Mouse (Mus musculus) heart, postnatal 0 days (tissue): Measurements from ENCODE around the gene Gm32717. TPM values are rescaled to one million over a fixed set of nuclear protein-coding genes. Genes with fewer than 3 reads are reported as not detected.
"Not testable (repeated sequence)": the region's sequence is repeated elsewhere in the genome, so short reads cannot be mapped to it uniquely, and the experiment has no call there.

Experiments used
- ATAC-seq: fragments of 200-750 bp; cut with Nextera tagmentation; 2 replicates; pipeline ENCODE4 v1.8.0; 2017; ENCODE audit warnings: low read depth, moderate number of reproducible peaks, moderate library complexity; ENCODE audit not compliant: insufficient read depth
- DNase-seq: peaks from one replicate; pipeline ENCODE4 v3.0.0-alpha.2; 2016; ENCODE audit warnings: low spot score
- H3K27ac ChIP-seq: fragments of 300-500 bp; sonication (generic); 2 replicates; pipeline ENCODE4 v1.5.1; 2014; ENCODE audit warnings: low read depth, mild to moderate bottlenecking
- H3K27me3 ChIP-seq: fragments of 300-500 bp; sonication (generic); 2 replicates; pipeline ENCODE4 v1.6.1; 2014; ENCODE audit warnings: low read length, mixed read lengths; ENCODE audit not compliant: control insufficient read depth, insufficient read depth
- H3K36me3 ChIP-seq: fragments of 300-500 bp; sonication (generic); replicated peaks from 2 replicates; pipeline ENCODE4 v1.6.1; 2014; ENCODE audit warnings: low read length, mixed read lengths; ENCODE audit not compliant: control insufficient read depth, insufficient read depth
- H3K4me1 ChIP-seq: fragments of 300-500 bp; sonication (generic); 2 replicates; pipeline ENCODE4 v1.6.1; 2014; ENCODE audit warnings: antibody characterized with exemption; ENCODE audit not compliant: control insufficient read depth, insufficient read depth
- H3K4me2 ChIP-seq: fragments of 300-500 bp; sonication (generic); 2 replicates; pipeline ENCODE4 v1.6.1; 2014; ENCODE audit warnings: low read depth, mild to moderate bottlenecking, low read length, moderate library complexity
- H3K4me3 ChIP-seq: fragments of 300-500 bp; sonication (generic); 2 replicates; pipeline ENCODE4 v1.5.1; 2014; ENCODE audit warnings: low read depth, low read length
- H3K9ac ChIP-seq: fragments of 300-500 bp; sonication (generic); replicated peaks from 2 replicates; pipeline ENCODE4 v1.6.1; 2014; ENCODE audit warnings: low read depth, low read length, mixed read lengths
- H3K9me3 ChIP-seq: fragments of 300-500 bp; sonication (generic); replicated peaks from 2 replicates; pipeline ENCODE4 v1.6.1; 2016; ENCODE audit warnings: low read length; ENCODE audit not compliant: control insufficient read depth
- CTCF ChIP-seq: IDR thresholded peaks from 2 replicates; pipeline ENCODE4 v1.5.1; 2016; ENCODE audit warnings: antibody characterized with exemption, control low read depth, low read depth
- EP300 ChIP-seq: IDR thresholded peaks from 2 replicates; pipeline ENCODE4 v1.6.1; 2016; ENCODE audit warnings: antibody characterized with exemption, low read depth
- WGBS: fragments of 180-500 bp; shearing (Covaris S2); extraction: QIAGEN DNeasy Blood & Tissue Kit; methylation state at CpG from one replicate; pipeline ENCODE4 v1.1.7; 2014; 5-methylcytosine and 5-hydroxymethylcytosine counted together
- polyA plus RNA-seq: library from polyadenylated mRNA; unstranded; fragments of >200 nt; fragmentation: Nextera tagmentation; extraction: Ambion mirVana; gene quantifications from 2 replicates; pipeline ENCODE4 v1.2.1, GENCODE M21; 2015
- total RNA-seq: library from RNA; depleted of rRNA; stranded (reverse); fragments of >200 nt; gene quantifications from 2 replicates; pipeline ENCODE4 v1.2.3, GENCODE M21; 2014; ENCODE audit warnings: low replicate concordance

Gene Gm32717
- total and polyA plus RNA-seq, 2 experiments from 2014 or later: not detected

- ATAC-seq: no peak
- no peak overlapping the region for H3K4me3 ChIP-seq
- no peak overlapping the region for H3K9ac ChIP-seq
- DNase-seq: peak; percentile 4
- H3K27me3 ChIP-seq: no peaks in the 10 kb centered on the region
- no peak for TF ChIP-seq EP300
- peak; percentile 34 for TF ChIP-seq CTCF
- no peaks in the 10 kb centered on the region for H3K4me1 ChIP-seq
- no peak overlapping the region for H3K4me2 ChIP-seq
- no peaks in the 10 kb centered on the region for H3K9me3 ChIP-seq
- no peak overlapping the region for H3K27ac ChIP-seq
- H3K36me3 ChIP-seq: no peaks in the 10 kb centered on the region
- 42% methylated on average over 10 of the region's 10 CpGs for WGBS
Measured at GRCm38 (mm10) chr10:118250852-118251295, 10.3 kb upstream of the Gm32717 start.

GRCm38 (mm10) chr10:118249006-118249595, 8.5 kb upstream of the Gm32717 start:
- H3K36me3 ChIP-seq, H3K4me1 ChIP-seq, H3K9ac ChIP-seq, H3K4me2 ChIP-seq, H3K27me3 ChIP-seq, DNase-seq, H3K27ac ChIP-seq, ATAC-seq, H3K4me3 ChIP-seq, H3K9me3 ChIP-seq: not testable (repeated sequence)
- WGBS: 58% methylated on average over 11 of the region's 11 CpGs

GRCm38 (mm10) chr10:118232607-118233006, 8.0 kb downstream of the Gm32717 start:
- no CpG with 5 or more reads among the region's 5 CpGs for WGBS
- H3K27ac ChIP-seq, H3K36me3 ChIP-seq, H3K4me2 ChIP-seq, ATAC-seq, H3K27me3 ChIP-seq, DNase-seq, H3K4me1 ChIP-seq, H3K4me3 ChIP-seq, H3K9me3 ChIP-seq, H3K9ac ChIP-seq: not testable (repeated sequence)

- not testable (repeated sequence) for H3K9me3 ChIP-seq, H3K27ac ChIP-seq, H3K4me2 ChIP-seq, H3K4me3 ChIP-seq, H3K4me1 ChIP-seq, H3K9ac ChIP-seq, H3K27me3 ChIP-seq, DNase-seq, ATAC-seq, H3K36me3 ChIP-seq
- WGBS: 100% methylated on average over 1 of the region's 2 CpGs
Measured at GRCm38 (mm10) chr10:118227629-118228028, 13.0 kb downstream of the Gm32717 start.

GRCm38 (mm10) chr10:118215719-118216393, 24.7 kb downstream of the Gm32717 start:
- ATAC-seq, H3K4me2 ChIP-seq, H3K4me1 ChIP-seq, H3K27me3 ChIP-seq, H3K36me3 ChIP-seq, H3K27ac ChIP-seq, DNase-seq, H3K4me3 ChIP-seq, H3K9me3 ChIP-seq, H3K9ac ChIP-seq: not testable (repeated sequence)
- WGBS: 80% methylated on average over 2 of the region's 4 CpGs

GRCm38 (mm10) chr10:118204642-118205041, 35.9 kb downstream of the Gm32717 start, which contains the start of gene Il22:
TSS of gene Il22 (plus strand) at chr10:118204942.
- ATAC-seq: no peak
- no peak for TF ChIP-seq CTCF
- TF ChIP-seq EP300: no peak
- 69% methylated on average over 4 of the region's 4 CpGs for WGBS
- Histone ChIP-seq H3K27ac (no peak within 1 kb of the TSS), H3K36me3 (no peaks in the 10 kb centered on the region), H3K27me3 (no peaks in the 10 kb centered on the region), H3K4me1 (no peaks in the 10 kb centered on the region), H3K4me3 (no peak within 1 kb of the TSS), H3K4me2 (no peak within 1 kb of the TSS), H3K9me3 (no peaks in the 10 kb centered on the region), H3K9ac (no peak within 1 kb of the TSS)
- no peak for DNase-seq

- ATAC-seq: peak; percentile 67
Measured at GRCm38 (mm10) chr10:118195150-118195549, 45.4 kb downstream of the Gm32717 start.

More at GRCm38 (mm10) chr10:118195150-118195549, 45.4 kb downstream of the Gm32717 start:
- not testable (repeated sequence) for H3K4me3 ChIP-seq, H3K27ac ChIP-seq, DNase-seq, H3K27me3 ChIP-seq, H3K4me1 ChIP-seq, H3K36me3 ChIP-seq, H3K9ac ChIP-seq, H3K9me3 ChIP-seq, H3K4me2 ChIP-seq
- WGBS: 8% methylated on average over 3 of the region's 3 CpGs
